Mouse (Mus musculus): ENCODE measurements at regions not wholly inside any gene's neighbourhood (a gene's known extent, or its start where the extent isn't known, plus 50 kb on each side); places are given as distances from the start of the nearest gene placed in this dataset.
A peak's percentile ranks its signal among the peaks of the same experiment; 100 is the strongest.

DNA sequence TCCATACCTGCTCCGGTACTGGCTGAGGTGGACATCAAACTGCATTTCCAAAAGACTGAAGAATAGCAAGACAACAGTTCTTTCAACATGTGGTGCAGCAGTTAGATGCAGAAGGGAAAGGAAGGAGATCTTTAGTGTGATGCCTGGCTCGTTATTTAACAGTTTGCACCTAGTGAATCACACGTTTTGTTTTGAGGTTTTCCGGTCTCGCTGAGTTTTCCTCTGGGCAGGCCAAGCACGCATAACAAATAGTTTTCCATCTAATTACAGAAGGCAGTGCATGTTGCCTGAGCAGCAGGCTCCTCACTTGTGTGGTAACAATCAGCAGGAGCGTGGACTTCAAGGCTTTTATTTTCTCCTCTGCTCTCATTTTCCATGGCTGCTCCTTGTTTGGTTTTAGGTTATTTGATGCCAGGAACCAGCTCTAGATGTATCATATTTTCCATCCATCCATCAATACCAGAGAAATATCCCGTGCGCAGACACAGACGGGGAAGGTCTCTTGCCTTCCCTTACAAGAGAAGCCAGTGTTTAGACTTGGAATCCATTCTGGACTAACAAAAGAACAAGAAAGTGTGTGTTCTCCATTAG, 199.6 kb upstream of the Ccdc122 start:
- no peak for TF ChIP-seq CTCF (IDR thresholded peaks at IDR 0.05; ENCODE audit: low read depth)
- TF ChIP-seq EP300 (IDR thresholded peaks at IDR 0.05; ENCODE audit: low read depth): no peak
- no peaks in the 10 kb centered on the region for H3K9me3 ChIP-seq (ENCODE audit: control insufficient read depth, low read length)
- H3K27me3 ChIP-seq (ENCODE audit: control insufficient read depth, insufficient read depth, low read length): no peaks in the 10 kb centered on the region
- H3K4me2 ChIP-seq (ENCODE audit: low read depth): peak overlapping the region; percentile 17
- H3K4me3 ChIP-seq (ENCODE audit: insufficient read depth in 1 of 2, low read depth in 2 of 2, low read length in 2 of 2): no peak overlapping the region; a peak in 1 of 4 replicates
- peaks cover 0 to 9% of the 10 kb centered on the region in 2 experiments; a peak in 2 of 4 replicates for H3K4me1 ChIP-seq (replicated peaks; ENCODE audit: control insufficient read depth in 2 of 2, insufficient read depth in 2 of 2, low read length in 1 of 2)
- 58% methylated on average over 10 of the region's 10 CpGs for WGBS (ENCODE audit: insufficient replicate concordance)
- H3K9ac ChIP-seq (replicated peaks): no peak overlapping the region
- no peak for ATAC-seq (ENCODE audit: insufficient read depth)
- no peaks in the 10 kb centered on the region for H3K36me3 ChIP-seq (replicated peaks; ENCODE audit: control insufficient read depth, insufficient read depth, low read depth)
- H3K27ac ChIP-seq: no peak overlapping the region
- no peak for DNase-seq (ENCODE audit: low read depth in 3 of 3, low spot score in 3 of 3)

DNA sequence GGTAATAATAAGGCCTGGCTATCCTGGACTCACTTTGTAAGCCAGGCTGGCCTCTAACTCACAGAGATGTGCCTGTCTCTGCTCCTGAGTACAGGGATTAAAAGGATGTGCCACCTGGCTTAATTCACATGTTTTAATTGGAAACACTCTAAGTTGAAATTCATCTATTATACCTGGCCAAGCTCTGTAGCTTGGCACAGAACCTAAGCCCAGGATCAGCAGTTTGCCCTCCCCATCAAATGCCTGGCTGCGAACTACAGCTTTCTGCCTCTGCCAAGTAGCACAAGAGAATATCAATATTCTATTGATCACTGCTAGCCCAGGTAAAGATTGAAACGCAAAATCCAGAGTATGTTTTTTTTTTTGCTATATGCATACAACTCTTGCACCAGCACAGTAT, 200.3 kb upstream of the Ccdc122 start:
- WGBS (ENCODE audit: insufficient replicate concordance): 55% methylated on average over 2 of the region's 2 CpGs
- Histone ChIP-seq H3K27me3 (ENCODE audit: control insufficient read depth, insufficient read depth, low read length) (no peaks in the 10 kb centered on the region), H3K9ac (replicated peaks) (no peak overlapping the region), H3K36me3 (replicated peaks; ENCODE audit: control insufficient read depth, insufficient read depth, low read depth) (no peaks in the 10 kb centered on the region), H3K4me3 (ENCODE audit: insufficient read depth in 1 of 2, low read depth in 2 of 2, low read length in 2 of 2) (no peak overlapping the region), H3K4me1 (replicated peaks; ENCODE audit: control insufficient read depth in 2 of 2, insufficient read depth in 2 of 2, low read length in 1 of 2) (peaks cover 0 to 9% of the 10 kb centered on the region in 2 experiments; a peak in 2 of 4 replicates), H3K9me3 (ENCODE audit: control insufficient read depth, low read length) (no peaks in the 10 kb centered on the region), H3K4me2 (ENCODE audit: low read depth) (peak overlapping the region; percentile 17; the same call in 1 of the 2 replicates), H3K27ac (no peak overlapping the region)
- DNase-seq (ENCODE audit: low read depth in 3 of 3, low spot score in 3 of 3): no peak
- no peak for ATAC-seq (ENCODE audit: insufficient read depth)
- TF ChIP-seq EP300 (IDR thresholded peaks at IDR 0.05; ENCODE audit: low read depth) (no peak), CTCF (IDR thresholded peaks at IDR 0.05; ENCODE audit: low read depth) (no peak)

DNA sequence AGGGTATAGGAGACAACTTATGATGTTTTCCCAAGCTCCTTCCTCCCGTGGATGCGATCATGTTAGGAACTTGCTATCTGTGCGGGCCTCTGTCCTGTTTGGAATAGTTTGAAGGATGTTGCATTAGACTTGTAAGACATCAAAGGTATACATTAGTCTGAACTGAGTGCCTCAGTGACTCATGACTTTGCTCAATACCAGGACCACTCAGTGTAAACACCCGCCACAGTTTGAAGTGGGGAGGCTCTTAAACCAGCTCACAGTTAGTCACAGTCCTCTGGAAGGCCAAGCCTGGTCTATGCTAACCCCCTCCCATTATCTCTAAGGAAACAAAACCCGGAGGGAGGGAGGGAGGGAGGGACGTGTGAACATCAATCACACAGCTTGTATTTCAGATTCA, 202.5 kb upstream of the Ccdc122 start:
- no peaks in the 10 kb centered on the region for H3K9me3 ChIP-seq (ENCODE audit: control insufficient read depth, low read length)
- ATAC-seq (ENCODE audit: insufficient read depth): no peak
- no peak for TF ChIP-seq EP300 (IDR thresholded peaks at IDR 0.05; ENCODE audit: low read depth)
- TF ChIP-seq CTCF (IDR thresholded peaks at IDR 0.05; ENCODE audit: low read depth): no peak

DNA sequence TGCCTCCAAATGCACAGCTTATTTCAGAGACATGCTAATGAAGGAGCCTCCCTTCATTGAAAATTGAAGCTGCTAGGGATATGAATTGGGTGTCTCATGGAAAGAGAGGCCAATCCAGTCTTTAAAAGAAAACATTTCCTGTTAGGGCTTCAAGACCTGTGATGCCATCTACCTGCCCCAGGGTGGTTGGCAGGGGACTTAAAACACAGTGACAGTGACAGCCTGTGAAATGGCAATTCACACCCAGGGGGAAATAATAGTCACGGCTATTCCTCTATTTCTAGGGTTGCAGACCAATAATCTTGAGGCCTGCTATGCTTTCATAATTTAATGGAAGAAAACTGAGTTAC, 207.4 kb upstream of the Ccdc122 start:
- Histone ChIP-seq H3K4me3 (ENCODE audit: insufficient read depth in 1 of 2, low read depth in 2 of 2, low read length in 2 of 2) (no peak overlapping the region), H3K9me3 (ENCODE audit: control insufficient read depth, low read length) (no peaks in the 10 kb centered on the region), H3K36me3 (replicated peaks; ENCODE audit: control insufficient read depth, insufficient read depth, low read depth) (no peaks in the 10 kb centered on the region), H3K9ac (replicated peaks) (no peak overlapping the region), H3K4me1 (replicated peaks; ENCODE audit: control insufficient read depth in 2 of 2, insufficient read depth in 2 of 2, low read length in 1 of 2) (peaks cover 0 to 8% of the 10 kb centered on the region in 2 experiments; a peak in 2 of 4 replicates), H3K27ac (no peak overlapping the region), H3K4me2 (ENCODE audit: low read depth) (no peak overlapping the region), H3K27me3 (ENCODE audit: control insufficient read depth, insufficient read depth, low read length) (no peaks in the 10 kb centered on the region)
- TF ChIP-seq EP300 (IDR thresholded peaks at IDR 0.05; ENCODE audit: low read depth) (no peak), CTCF (IDR thresholded peaks at IDR 0.05; ENCODE audit: low read depth) (no peak)
- 44% methylated on average over 1 of the region's 1 CpGs for WGBS (ENCODE audit: insufficient replicate concordance)
- DNase-seq (ENCODE audit: low read depth in 3 of 3, low spot score in 3 of 3) (no peak), ATAC-seq (ENCODE audit: insufficient read depth) (no peak)

More for the DNA sequence above, 202.5 kb upstream of the Ccdc122 start:
- Histone ChIP-seq H3K36me3 (replicated peaks; ENCODE audit: control insufficient read depth, insufficient read depth, low read depth) (no peaks in the 10 kb centered on the region), H3K27me3 (ENCODE audit: control insufficient read depth, insufficient read depth, low read length) (no peaks in the 10 kb centered on the region), H3K27ac (no peak overlapping the region), H3K4me3 (ENCODE audit: insufficient read depth in 1 of 2, low read depth in 2 of 2, low read length in 2 of 2) (no peak overlapping the region), H3K4me1 (replicated peaks; ENCODE audit: control insufficient read depth in 2 of 2, insufficient read depth in 2 of 2, low read length in 1 of 2) (peaks cover 0 to 10% of the 10 kb centered on the region in 2 experiments; a peak in 2 of 4 replicates), H3K9ac (replicated peaks) (no peak overlapping the region), H3K4me2 (ENCODE audit: low read depth) (no peak overlapping the region)
- DNase-seq (ENCODE audit: low read depth in 3 of 3, low spot score in 3 of 3): no peak
- WGBS (ENCODE audit: insufficient replicate concordance): 52% methylated on average over 6 of the region's 6 CpGs

DNA sequence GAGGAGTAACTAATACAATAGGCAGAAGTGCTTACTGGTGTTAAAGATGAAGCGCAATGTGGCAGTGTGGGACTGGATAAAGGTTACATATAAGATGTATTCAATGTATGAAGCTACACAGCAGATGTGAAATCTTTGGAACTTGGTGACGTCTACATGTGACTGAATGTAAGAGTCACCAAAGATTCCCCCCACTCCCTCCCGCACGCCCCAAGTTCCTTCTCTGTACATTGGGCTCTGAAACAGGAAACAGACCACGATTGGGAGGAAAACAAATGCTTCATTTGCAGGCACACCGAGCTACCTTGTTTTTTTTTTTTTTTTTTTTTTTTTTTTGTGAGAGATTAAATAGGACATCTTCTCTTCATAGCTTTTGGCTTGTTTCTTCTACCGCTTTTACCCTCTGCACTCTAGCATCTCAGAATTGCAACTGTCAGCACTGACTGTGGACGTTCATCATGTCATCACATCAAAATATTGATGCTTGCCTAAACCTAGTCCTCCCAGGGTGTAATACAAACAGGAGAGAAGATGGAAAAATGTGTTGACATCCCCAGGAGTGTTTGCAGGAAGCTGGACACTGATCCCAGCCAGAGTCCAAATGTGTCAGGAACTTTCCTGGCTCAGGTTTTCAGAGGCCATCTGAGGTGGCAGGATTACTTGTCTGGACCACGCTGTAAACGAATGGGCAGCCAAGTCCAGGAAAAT, 208.0 kb upstream of the Ccdc122 start:
- no peak for TF ChIP-seq CTCF (IDR thresholded peaks at IDR 0.05; ENCODE audit: low read depth)
- TF ChIP-seq EP300 (IDR thresholded peaks at IDR 0.05; ENCODE audit: low read depth): no peak
- ATAC-seq (ENCODE audit: insufficient read depth) (0 out of 2 replicates have a peak, but pooled peaks have one; percentile 18), DNase-seq (ENCODE audit: low read depth in 3 of 3, low spot score in 3 of 3) (no peak)
- Histone ChIP-seq H3K36me3 (replicated peaks; ENCODE audit: control insufficient read depth, insufficient read depth, low read depth) (no peaks in the 10 kb centered on the region), H3K27ac (no peak overlapping the region), H3K9ac (replicated peaks) (no peak overlapping the region), H3K4me2 (ENCODE audit: low read depth) (no peak overlapping the region), H3K9me3 (ENCODE audit: control insufficient read depth, low read length) (no peaks in the 10 kb centered on the region), H3K4me3 (ENCODE audit: insufficient read depth in 1 of 2, low read depth in 2 of 2, low read length in 2 of 2) (no peak overlapping the region), H3K27me3 (ENCODE audit: control insufficient read depth, insufficient read depth, low read length) (no peaks in the 10 kb centered on the region), H3K4me1 (replicated peaks; ENCODE audit: control insufficient read depth in 2 of 2, insufficient read depth in 2 of 2, low read length in 1 of 2) (peaks cover 0 to 8% of the 10 kb centered on the region in 2 experiments; a peak in 2 of 4 replicates)
- 37% methylated on average over 10 of the region's 10 CpGs for WGBS (ENCODE audit: insufficient replicate concordance)

All from liver, embryonic 14.5 days (tissue).